Mouse (Mus musculus): ENCODE results near the gene Zfp52. TPM values are rescaled to one million over a fixed set of nuclear protein-coding genes. Genes with fewer than 3 reads are reported as not detected.

Gene Zfp52
- polyA plus RNA-seq, 1 experiment from 2014 or later: 1.9 TPM

GRCm38 (mm10) chr17:21579080-21579479 lies 43.7 kb downstream of the Zfp52 start:
- peaks cover 20% of the 10 kb centered on the region for H3K36me3 ChIP-seq (replicated peaks)
- no peak overlapping the region for H3K4me3 ChIP-seq (replicated peaks)
- no peak overlapping the region for H3K4me2 ChIP-seq
- WGBS: 91% methylated on average over 1 of the region's 1 CpGs
- no peaks in the 10 kb centered on the region for H3K4me1 ChIP-seq
- no peaks in the 10 kb centered on the region for H3K9me3 ChIP-seq
- ATAC-seq (ENCODE audit: low FRiP score): no peak
- H3K9ac ChIP-seq: no peak overlapping the region
- H3K27ac ChIP-seq: no peak overlapping the region
- no peaks in the 10 kb centered on the region for H3K27me3 ChIP-seq

DNA sequence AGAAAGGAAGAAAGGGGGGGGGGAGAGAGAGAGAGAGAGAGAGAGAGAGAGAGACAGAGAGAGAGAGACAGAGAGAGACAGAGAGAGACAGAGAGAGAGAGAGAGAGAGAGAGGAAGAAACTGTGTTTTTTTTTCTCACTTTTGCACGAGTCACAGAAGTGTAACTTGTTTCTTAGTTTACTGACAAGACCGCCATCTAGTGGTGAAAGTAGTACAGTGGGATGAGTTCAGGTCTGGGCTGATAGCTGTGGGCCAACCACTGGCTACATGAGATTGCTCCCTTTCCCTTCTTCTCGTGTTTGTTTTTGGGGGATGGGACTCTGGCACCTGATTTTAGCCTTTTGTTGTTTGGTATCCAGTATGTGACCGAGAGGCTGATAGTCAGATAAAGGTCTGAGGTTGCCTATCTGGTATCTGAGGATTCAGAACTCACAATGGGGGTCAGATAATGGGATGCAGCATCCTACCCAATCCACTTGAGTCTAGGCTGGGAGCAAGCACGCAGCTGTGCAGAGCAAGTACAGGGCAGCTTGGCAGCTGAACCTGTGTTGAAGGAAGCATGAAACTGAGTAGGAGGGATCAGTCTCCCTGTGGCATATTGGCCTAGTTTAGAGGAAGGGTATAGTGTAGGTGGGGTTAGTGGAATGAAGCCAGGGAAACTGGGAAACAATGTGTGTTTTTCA lies 44.3 kb downstream of the Zfp52 start:
- Histone ChIP-seq H3K9ac (no peak overlapping the region), H3K4me2 (no peak overlapping the region), H3K4me1 (no peaks in the 10 kb centered on the region), H3K36me3 (replicated peaks) (peaks cover 20% of the 10 kb centered on the region), H3K9me3 (no peaks in the 10 kb centered on the region), H3K27ac (no peak overlapping the region), H3K4me3 (replicated peaks) (no peak overlapping the region), H3K27me3 (no peaks in the 10 kb centered on the region)
- ATAC-seq (ENCODE audit: low FRiP score): peak; percentile 60; the same call in 1 of the 2 replicates
- WGBS: 28% methylated on average over 5 of the region's 5 CpGs

GRCm38 (mm10) chr17:21585521-21585920 lies 50.2 kb downstream of the Zfp52 start:
- H3K4me1 ChIP-seq: no peaks in the 10 kb centered on the region
- no peak overlapping the region for H3K9ac ChIP-seq
- H3K27me3 ChIP-seq: no peaks in the 10 kb centered on the region
- ATAC-seq (ENCODE audit: low FRiP score): no peak
- no peaks in the 10 kb centered on the region for H3K9me3 ChIP-seq
- H3K4me2 ChIP-seq: no peak overlapping the region
- H3K27ac ChIP-seq: no peak overlapping the region
- WGBS: 90% methylated on average over 2 of the region's 2 CpGs
- H3K4me3 ChIP-seq (replicated peaks): no peak overlapping the region
- H3K36me3 ChIP-seq (replicated peaks): peaks cover 49% of the 10 kb centered on the region

Other genes starting within 250 kb of the Zfp52 start
- not detected in 2 replicates for gene Vmn1r237, start 223.7 kb upstream of the Zfp52 start, polyA plus RNA-seq (2016; fragmentation: Nextera tagmentation; extraction: Ambion mirVana)
- gene Zfp677, start 151.8 kb upstream of the Zfp52 start, polyA plus RNA-seq (2016; fragmentation: Nextera tagmentation; extraction: Ambion mirVana): 2.3 and 2.4 TPM in 2 replicates
- gene Zfp54, start 112.3 kb upstream of the Zfp52 start, polyA plus RNA-seq (2016; fragmentation: Nextera tagmentation; extraction: Ambion mirVana): 2.5 and 2.6 TPM in 2 replicates
- 10.9 and 13.9 TPM in 2 replicates for gene Zfp51, start 85.2 kb upstream of the Zfp52 start, polyA plus RNA-seq (2016; fragmentation: Nextera tagmentation; extraction: Ambion mirVana)
- gene Zfp53, start 46.5 kb upstream of the Zfp52 start, polyA plus RNA-seq (2016; fragmentation: Nextera tagmentation; extraction: Ambion mirVana): 8.6 and 9.2 TPM in 2 replicates
- gene Zfp948, start 31.5 kb downstream of the Zfp52 start, polyA plus RNA-seq (2016; fragmentation: Nextera tagmentation; extraction: Ambion mirVana): 15.0 and 16.2 TPM in 2 replicates
- gene Zfp983, start 115.1 kb downstream of the Zfp52 start, polyA plus RNA-seq (2016; fragmentation: Nextera tagmentation; extraction: Ambion mirVana): 8.5 and 8.6 TPM in 2 replicates
- gene Gm10226, start 156.3 kb downstream of the Zfp52 start, polyA plus RNA-seq (2016; fragmentation: Nextera tagmentation; extraction: Ambion mirVana): 9.3 and 10.5 TPM in 2 replicates
- 25.1 and 25.9 TPM in 2 replicates for gene Zfp760, start 172.2 kb downstream of the Zfp52 start, polyA plus RNA-seq (2016; fragmentation: Nextera tagmentation; extraction: Ambion mirVana)
- gene Zfp229, start 195.3 kb downstream of the Zfp52 start, polyA plus RNA-seq (2016; fragmentation: Nextera tagmentation; extraction: Ambion mirVana): 10.5 and 10.8 TPM in 2 replicates